Mouse (Mus musculus) olfactory bulb, adult 2 months (tissue): ENCODE results near the gene Vgf.

ENCODE experiments used
- CTCF ChIP-seq: fragments of 200-500 bp; IDR thresholded peaks from 2 replicates; pipeline ENCODE4 v1.5.1; 2012; ENCODE audit warnings: low read depth, mild to moderate bottlenecking, low read length, moderate library complexity; ENCODE audit not compliant: insufficient read depth
- POLR2A ChIP-seq: fragments of 200-500 bp; IDR thresholded peaks from 2 replicates; pipeline ENCODE4 v1.6.1; 2012; ENCODE audit warnings: mild to moderate bottlenecking, low read depth, low read length, moderate library complexity; ENCODE audit not compliant: insufficient read depth

- TF ChIP-seq CTCF: no peak
- no peak for TF ChIP-seq POLR2A
These were observed 20.8 kb downstream of the Vgf start for GRCm38 (mm10) chr5:137046991-137047390.
